9 mouse cellular contexts compared by ENCODE assay signal in the genomic region with DNA sequence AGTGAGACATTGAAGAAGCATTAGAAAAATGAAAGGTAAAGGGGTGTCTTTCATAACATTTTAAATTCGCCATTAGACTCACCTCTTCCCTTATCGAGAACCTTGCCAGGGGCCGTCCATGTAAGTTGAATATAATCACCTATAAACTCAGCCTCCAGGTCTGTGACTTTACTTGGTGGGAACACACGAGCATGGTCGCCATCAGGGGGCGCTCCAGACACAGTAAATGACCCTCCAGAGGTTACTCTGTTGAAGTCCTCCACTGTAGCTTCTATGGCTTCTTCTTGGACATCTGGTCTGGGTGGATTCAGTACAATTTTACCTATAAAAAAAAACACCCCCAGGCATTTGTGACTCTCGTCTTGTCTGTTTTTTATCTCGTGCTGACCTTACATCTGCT. TPM values are rescaled to one million over a fixed set of nuclear protein-coding genes. Genes with fewer than 3 reads are reported as not detected.
DNase-seq lines count a peak whose midpoint lies in the region; ATAC-seq and TF ChIP-seq lines count a peak whose summit lies in the region.
"Had no signal": no experiment of that assay in that cellular context is flagged by ENCODE, and none has a peak within 500 bp of the region (broad histone marks: within the 10 kb centered on the region; RNA-seq: fewer than 3 reads in every experiment).

No protein-coding gene starts in this region.

- no peak overlapping the region for H3K4me2 ChIP-seq in stomach, postnatal 0 days (replicated peaks; ENCODE audit: low read depth)
- H3K4me2 ChIP-seq: limb, embryonic 15.5 days had no signal

- DNase-seq in heart, adult 18-20 months = peak; percentile 4 to 36
- DNase-seq in heart, embryonic 10.5 days (ENCODE audit: low spot score) = no peak
- peak; percentile 3 for DNase-seq in ovary, postnatal 14 days (ENCODE audit: low spot score)
- no peak for DNase-seq in ovary, postnatal 10 days (ENCODE audit: low spot score)
- peak; percentile 73 for DNase-seq in ZHBTc4 (ENCODE audit: low read depth, low spot score)
- peak; percentile 66 for DNase-seq in stomach, postnatal 0 days (ENCODE audit: low spot score)
- no peak for DNase-seq in B cell, adult 2 months

- TF ChIP-seq EP300 in stomach, postnatal 0 days (optimal IDR thresholded peaks at IDR 0.05) = no peak

- no peaks in the 10 kb centered on the region for H3K36me3 ChIP-seq in heart, embryonic 10.5 days
- H3K36me3 ChIP-seq in stomach, postnatal 0 days (ENCODE audit: control insufficient read depth, insufficient read depth, low read length) = no peaks in the 10 kb centered on the region
- H3K36me3 ChIP-seq: limb, embryonic 15.5 days had no signal

- H3K27ac ChIP-seq in heart, embryonic 10.5 days = no peak overlapping the region
- H3K27ac ChIP-seq in stomach, postnatal 0 days (replicated peaks) = no peak overlapping the region
- H3K27ac ChIP-seq: limb, embryonic 15.5 days had no signal

- no peaks in the 10 kb centered on the region for H3K27me3 ChIP-seq in heart, embryonic 10.5 days (ENCODE audit: insufficient read depth, poor library complexity, severe bottlenecking)
- H3K27me3 ChIP-seq in stomach, postnatal 0 days (ENCODE audit: control insufficient read depth, insufficient read depth, low read length) = no peaks in the 10 kb centered on the region
- H3K27me3 ChIP-seq: limb, embryonic 15.5 days had no signal

- WGBS in heart, embryonic 10.5 days = 31% methylated on average over 8 of the region's 8 CpGs
- 34% methylated on average over 8 of the region's 8 CpGs for WGBS in stomach, postnatal 0 days

- no peak overlapping the region for H3K4me3 ChIP-seq in heart, embryonic 10.5 days
- no peak overlapping the region for H3K4me3 ChIP-seq in stomach, postnatal 0 days (ENCODE audit: low read depth, low read length)
- H3K4me3 ChIP-seq: limb, embryonic 15.5 days had no signal

- no peak overlapping the region for H3K9ac ChIP-seq in stomach, postnatal 0 days (ENCODE audit: low read length)
- H3K9ac ChIP-seq: limb, embryonic 15.5 days had no signal

- TF ChIP-seq CTCF in stomach, postnatal 0 days (IDR thresholded peaks at IDR 0.05; ENCODE audit: low read depth) = peak; percentile 66

- H3K9me3 ChIP-seq in heart, embryonic 10.5 days = no peaks in the 10 kb centered on the region
- H3K9me3 ChIP-seq in stomach, postnatal 0 days (ENCODE audit: control insufficient read depth, low read length) = no peaks in the 10 kb centered on the region
- H3K9me3 ChIP-seq: limb, embryonic 15.5 days had no signal

- H3K4me1 ChIP-seq in heart, embryonic 10.5 days = no peaks in the 10 kb centered on the region
- no peaks in the 10 kb centered on the region for H3K4me1 ChIP-seq in stomach, postnatal 0 days (replicated peaks; ENCODE audit: control insufficient read depth, insufficient read depth)
- H3K4me1 ChIP-seq: limb, embryonic 15.5 days had no signal

- peak; percentile 48 to 78; a peak in 2 of 4 replicates for ATAC-seq in hematopoietic stem cell, adult 5-6 weeks (replicated peaks in 1 of 2; ENCODE audit: insufficient read depth in 1 of 2, low FRiP score in 2 of 2, low TSS enrichment in 1 of 2, low read depth in 1 of 2, poor library complexity in 2 of 2, severe bottlenecking in 2 of 2)
- no peak for ATAC-seq in stomach, postnatal 0 days (ENCODE audit: low FRiP score, low TSS enrichment)

RNA-seq across cellular contexts. Expression of gene Clca3a2, which starts 17.4 kb away (rescaled TPM):
- total RNA-seq in heart, adult 18-20 months (2021) = under 1 TPM; 0.08 to 0.12 TPM
- polyA plus RNA-seq in heart, embryonic 10.5 days (2016; fragmentation: Nextera tagmentation; extraction: Ambion mirVana) = 0.74 and 0.85 TPM in 2 replicates
- not detected in 2 replicates for total RNA-seq in hematopoietic stem cell, adult 5-6 weeks (2017)
- 0.22 and 0.23 TPM in 2 replicates for polyA plus RNA-seq in stomach, postnatal 0 days (2015; fragmentation: Nextera tagmentation; extraction: Ambion mirVana)

RNA-seq across cellular contexts. Expression of gene Clca3a1, which starts 41.1 kb away (rescaled TPM):
- total RNA-seq in heart, adult 18-20 months (2021) = 1 to 10 TPM in 1 of 2 experiments, under 1 TPM in 1; 0.79 to 1.6 TPM
- polyA plus RNA-seq in heart, embryonic 10.5 days (2016; fragmentation: Nextera tagmentation; extraction: Ambion mirVana) = 4.1 and 9.1 TPM in 2 replicates
- 1.4 and 4.8 TPM in 2 replicates for total RNA-seq in hematopoietic stem cell, adult 5-6 weeks (2017)
- polyA plus RNA-seq in stomach, postnatal 0 days (2015; fragmentation: Nextera tagmentation; extraction: Ambion mirVana) = 0.70 and 0.82 TPM in 2 replicates

RNA-seq across cellular contexts. Expression of gene Clca3b, which starts 47.3 kb away (rescaled TPM):
- total RNA-seq in heart, adult 18-20 months (2021) = under 1 TPM in 1 of 2 experiments, not detected in 1; 0.08 TPM
- polyA plus RNA-seq in heart, embryonic 10.5 days (2016; fragmentation: Nextera tagmentation; extraction: Ambion mirVana) = not detected in 2 replicates
- total RNA-seq in hematopoietic stem cell, adult 5-6 weeks (2017) = not detected in 2 replicates
- 0.98 and 1.9 TPM in 2 replicates for polyA plus RNA-seq in stomach, postnatal 0 days (2015; fragmentation: Nextera tagmentation; extraction: Ambion mirVana)
- polyA plus RNA-seq: limb, embryonic 15.5 days had no signal

Comparison
In these comparisons a context has a peak if more than half of its experiments do, and no peak if none do; other contexts are left out.
1. DNase-seq: peak in heart, adult 18-20 months (2 of 2), ovary, postnatal 14 days (single experiment), ZHBTc4 (single experiment) and stomach, postnatal 0 days (single experiment); none in heart, embryonic 10.5 days (single experiment), ovary, postnatal 10 days (single experiment) and B cell, adult 2 months (0 of 2).